Mouse (Mus musculus) E14TG2a.4 (cell line): ENCODE results near the gene Atxn1.

ENCODE experiments used
- CTCF ChIP-seq: conservative IDR thresholded peaks from 2 replicates; pipeline ENCODE4 v1.5.1; 2014; ENCODE audit warnings: low read length
- NANOG ChIP-seq: IDR thresholded peaks from 2 replicates; pipeline ENCODE4 v1.6.1; 2014; ENCODE audit warnings: borderline replicate concordance, low read length, mixed read lengths

- TF ChIP-seq CTCF: no peak
- TF ChIP-seq NANOG: no peak
These were observed 364.4 kb downstream of the Atxn1 start for GRCm38 (mm10) chr13:45600443-45600842.
